Mouse (Mus musculus) brain, embryonic 14.5 days (tissue): ENCODE measurements around the gene Serinc5.

ENCODE experiments used
- CTCF ChIP-seq: fragments of 200-500 bp; IDR thresholded peaks from 2 replicates; pipeline ENCODE4 v1.5.1; 2012; ENCODE audit warnings: inconsistent platforms, mild to moderate bottlenecking, moderate library complexity, borderline replicate concordance; ENCODE audit not compliant: insufficient read depth, insufficient read length; ENCODE audit errors: extremely low read depth
- POLR2A ChIP-seq: fragments of 200-500 bp; IDR thresholded peaks from 2 replicates; pipeline ENCODE4 v1.6.1; 2012; ENCODE audit warnings: mild to moderate bottlenecking, inconsistent platforms, borderline replicate concordance; ENCODE audit not compliant: poor library complexity, insufficient read depth, insufficient read length, severe bottlenecking; ENCODE audit errors: extremely low read depth

- TF ChIP-seq POLR2A = no peak
- TF ChIP-seq CTCF = no peak
Measured at GRCm38 (mm10) chr13:92613094-92613493, 2.2 kb downstream of the Serinc5 start.
